9 mouse cellular contexts compared by ENCODE assay signal in genomic region chr16:4557085-4557484, GRCm38 (mm10). TPM values are rescaled to one million over a fixed set of nuclear protein-coding genes. Genes with fewer than 3 reads are reported as not detected.
DNase-seq lines count a peak whose midpoint lies in the region; ATAC-seq and TF ChIP-seq lines count a peak whose summit lies in the region.
"Had no signal": no experiment of that assay in that cellular context is flagged by ENCODE, and none has a peak within 500 bp of the region (broad histone marks: within the 10 kb centered on the region; RNA-seq: fewer than 3 reads in every experiment).

No protein-coding gene starts in this region.

- no peak for TF ChIP-seq POLR2A in thymus, adult 2 months (IDR thresholded peaks at IDR 0.05; ENCODE audit: control insufficient read depth, extremely low read depth, insufficient read depth, low read length, poor library complexity)

- H3K27me3 ChIP-seq in intestine, embryonic 15.5 days (replicated peaks): no peaks in the 10 kb centered on the region
- H3K27me3 ChIP-seq in liver, embryonic 12.5 days (replicated peaks): no peaks in the 10 kb centered on the region
- no peaks in the 10 kb centered on the region for H3K27me3 ChIP-seq in thymus, adult 2 months (ENCODE audit: control insufficient read depth, insufficient read depth, low read length)

- peak overlapping the region; percentile 93 for H3K4me2 ChIP-seq in intestine, embryonic 15.5 days (replicated peaks)
- H3K4me2 ChIP-seq in liver, embryonic 12.5 days: peak overlapping the region; percentile 87

- peak; percentile 46 for ATAC-seq in intestine, embryonic 15.5 days
- ATAC-seq in liver, embryonic 12.5 days: no peak

- H3K9me3 ChIP-seq in intestine, embryonic 15.5 days: no peaks in the 10 kb centered on the region
- no peaks in the 10 kb centered on the region for H3K9me3 ChIP-seq in liver, embryonic 12.5 days (replicated peaks)

- peak overlapping the region; percentile 84 for H3K4me3 ChIP-seq in intestine, embryonic 15.5 days (replicated peaks)
- peak overlapping the region; percentile 73 for H3K4me3 ChIP-seq in liver, embryonic 12.5 days
- H3K4me3 ChIP-seq in thymus, adult 2 months (ENCODE audit: control insufficient read depth, insufficient read depth, low read length): no peak overlapping the region

- WGBS in intestine, embryonic 15.5 days: 68% methylated on average over 1 of the region's 1 CpGs
- WGBS in liver, embryonic 12.5 days (ENCODE audit: insufficient replicate concordance): 58% methylated on average over 1 of the region's 1 CpGs
- 70% methylated on average over 1 of the region's 1 CpGs for WGBS in thymus, adult 2 months

- intact Hi-C loops in left cerebral cortex, postnatal 36 days (cut with DNase I): loop anchor here (5.0 kb wide), 1 partner anchor 110 kb away; no protein-coding TSS in a partner anchor

- 0 out of 2 replicates have a peak, but pooled peaks cover 3% of the 10 kb centered on the region for H3K36me3 ChIP-seq in intestine, embryonic 15.5 days
- peaks cover 12% of the 10 kb centered on the region for H3K36me3 ChIP-seq in liver, embryonic 12.5 days
- no peaks in the 10 kb centered on the region for H3K36me3 ChIP-seq in thymus, adult 2 months (ENCODE audit: control insufficient read depth, insufficient read depth, low read length)

- peak overlapping the region; percentile 97 for H3K27ac ChIP-seq in intestine, embryonic 15.5 days
- peak overlapping the region; percentile 90 for H3K27ac ChIP-seq in liver, embryonic 12.5 days
- no peak overlapping the region for H3K27ac ChIP-seq in thymus, adult 2 months (ENCODE audit: control insufficient read depth, insufficient read depth, low read length)

- H3K9ac ChIP-seq in intestine, embryonic 15.5 days: peak overlapping the region; percentile 72; the same call in 1 of the 2 replicates
- peak overlapping the region; percentile 83 for H3K9ac ChIP-seq in liver, embryonic 12.5 days

- DNase-seq in testis, postnatal 10 days (ENCODE audit: low spot score): peak; percentile 46
- DNase-seq in testis, postnatal 14 days (ENCODE audit: low spot score): no peak
- DNase-seq in adrenal gland, adult 2 months: no peak
- no peak for DNase-seq in thymus, postnatal 25 days
- no peak for DNase-seq in left cerebral cortex, postnatal 36 days (ENCODE audit: low spot score in 2 of 2)
- no peak for DNase-seq in thymus, adult 2 months
- DNase-seq: gastrocnemius, postnatal 36 days had no signal

- H3K4me1 ChIP-seq in intestine, embryonic 15.5 days (replicated peaks): peaks cover 46% of the 10 kb centered on the region
- peaks cover 80% of the 10 kb centered on the region for H3K4me1 ChIP-seq in liver, embryonic 12.5 days
- peaks cover 30% of the 10 kb centered on the region for H3K4me1 ChIP-seq in thymus, adult 2 months (replicated peaks; ENCODE audit: control insufficient read depth, insufficient read depth, low read length)

- no peak for TF ChIP-seq CTCF in thymus, adult 2 months (IDR thresholded peaks at IDR 0.05; ENCODE audit: borderline replicate concordance, control insufficient read depth, extremely low read depth, insufficient read depth, low read length, poor library complexity)

RNA-seq across cellular contexts. Expression of gene Tfap4, which starts 2.6 kb away (rescaled TPM):
- polyA plus RNA-seq in intestine, embryonic 15.5 days (2015; fragmentation: Nextera tagmentation; extraction: Ambion mirVana): 27.9 and 28.8 TPM in 2 replicates
- 13.3 and 14.3 TPM in 2 replicates for polyA plus RNA-seq in liver, embryonic 12.5 days (2016; fragmentation: Nextera tagmentation; extraction: Ambion mirVana)
- 1 to 10 TPM; 3.8 to 6.7 TPM for total RNA-seq in adrenal gland, adult 2 months (2021)
- polyA plus RNA-seq in adrenal gland, adult 2 months (2012; rRNA removed): 3.6 and 4.0 TPM in 2 replicates
- 1 to 10 TPM; 3.3 TPM for total RNA-seq in left cerebral cortex, postnatal 36 days (2021)
- polyA plus RNA-seq in thymus, adult 2 months (2012; rRNA removed): 12.0 and 13.5 TPM in 2 replicates

RNA-seq across cellular contexts. Expression of gene Srl, which starts 15.5 kb away (rescaled TPM):
- polyA plus RNA-seq in intestine, embryonic 15.5 days (2015; fragmentation: Nextera tagmentation; extraction: Ambion mirVana): 7.7 and 11.5 TPM in 2 replicates
- polyA plus RNA-seq in liver, embryonic 12.5 days (2016; fragmentation: Nextera tagmentation; extraction: Ambion mirVana): 5.1 and 5.6 TPM in 2 replicates
- 10 to 100 TPM in 1 of 2 experiments, 1 to 10 TPM in 1; 6.8 to 13.2 TPM for total RNA-seq in adrenal gland, adult 2 months (2021)
- polyA plus RNA-seq in adrenal gland, adult 2 months (2012; rRNA removed): 0.35 and 0.57 TPM in 2 replicates
- total RNA-seq in left cerebral cortex, postnatal 36 days (2021): 1 to 10 TPM; 6.7 to 9.6 TPM
- 5.3 and 12.1 TPM in 2 replicates for polyA plus RNA-seq in thymus, adult 2 months (2012; rRNA removed)

RNA-seq across cellular contexts. Expression of gene Glis2, which starts 37.4 kb away (rescaled TPM):
- polyA plus RNA-seq in intestine, embryonic 15.5 days (2015; fragmentation: Nextera tagmentation; extraction: Ambion mirVana): 21.4 and 23.5 TPM in 2 replicates
- 6.1 and 7.3 TPM in 2 replicates for polyA plus RNA-seq in liver, embryonic 12.5 days (2016; fragmentation: Nextera tagmentation; extraction: Ambion mirVana)
- total RNA-seq in adrenal gland, adult 2 months (2021): 10 to 100 TPM; 17.3 to 27.4 TPM
- 28.9 and 29.3 TPM in 2 replicates for polyA plus RNA-seq in adrenal gland, adult 2 months (2012; rRNA removed)
- 10 to 100 TPM; 12.0 to 13.2 TPM for total RNA-seq in left cerebral cortex, postnatal 36 days (2021)
- 11.8 and 14.3 TPM in 2 replicates for polyA plus RNA-seq in thymus, adult 2 months (2012; rRNA removed)
